Mouse (Mus musculus) limb, embryonic 12.5 days (tissue): ENCODE measurements around the gene Slc35e3. TPM values are rescaled to one million over a fixed set of nuclear protein-coding genes. Genes with fewer than 3 reads are reported as not detected.

ENCODE experiments used
- ATAC-seq: fragments of 200-750 bp; cut with Nextera tagmentation; 2 replicates; pipeline ENCODE4 v1.8.0; 2017; ENCODE audit warnings: low read depth, moderate TSS enrichment; ENCODE audit not compliant: insufficient number of reproducible peaks, insufficient read depth, low FRiP score, low TSS enrichment
- H3K27ac ChIP-seq: fragments of 300-500 bp; sonication (generic); 2 replicates; pipeline ENCODE4 v1.5.1; 2016; ENCODE audit warnings: mild to moderate bottlenecking, moderate library complexity
- H3K27me3 ChIP-seq: fragments of 300-500 bp; sonication (generic); 2 replicates; pipeline ENCODE4 v1.6.1; 2016; ENCODE audit warnings: mild to moderate bottlenecking, moderate library complexity
- H3K36me3 ChIP-seq: fragments of 300-500 bp; sonication (generic); 2 replicates; pipeline ENCODE4 v1.6.1; 2016; ENCODE audit warnings: mild to moderate bottlenecking, moderate library complexity
- H3K4me1 ChIP-seq: fragments of 300-500 bp; sonication (generic); replicated peaks from 2 replicates; pipeline ENCODE4 v1.6.1; 2016
- H3K4me2 ChIP-seq: fragments of 300-500 bp; sonication (generic); 2 replicates; pipeline ENCODE4 v1.6.1; 2016; ENCODE audit warnings: mild to moderate bottlenecking, moderate library complexity
- H3K4me3 ChIP-seq: fragments of 300-500 bp; sonication (generic); replicated peaks from 2 replicates; pipeline ENCODE4 v1.5.1; 2016; ENCODE audit warnings: mild to moderate bottlenecking
- H3K9ac ChIP-seq: fragments of 300-500 bp; sonication (generic); replicated peaks from 2 replicates; pipeline ENCODE4 v1.6.1; 2016; ENCODE audit warnings: mild to moderate bottlenecking, moderate library complexity
- H3K9me3 ChIP-seq: fragments of 300-500 bp; sonication (generic); 2 replicates; pipeline ENCODE4 v1.6.1; 2016; ENCODE audit warnings: mild to moderate bottlenecking, moderate library complexity
- WGBS: fragments of 180-500 bp; shearing (Covaris S2); methylation state at CpG from one replicate; pipeline ENCODE4 v1.1.7; 2016; 5-methylcytosine and 5-hydroxymethylcytosine counted together
- polyA plus RNA-seq: library from polyadenylated mRNA; unstranded; fragments of >200 nt; fragmentation: Nextera tagmentation; extraction: Ambion mirVana; gene quantifications from 2 replicates; pipeline ENCODE4 v1.2.1, GENCODE M21; 2016

Gene Slc35e3
- polyA plus RNA-seq, 1 experiment from 2014 or later, result 43.8 TPM

DNA sequence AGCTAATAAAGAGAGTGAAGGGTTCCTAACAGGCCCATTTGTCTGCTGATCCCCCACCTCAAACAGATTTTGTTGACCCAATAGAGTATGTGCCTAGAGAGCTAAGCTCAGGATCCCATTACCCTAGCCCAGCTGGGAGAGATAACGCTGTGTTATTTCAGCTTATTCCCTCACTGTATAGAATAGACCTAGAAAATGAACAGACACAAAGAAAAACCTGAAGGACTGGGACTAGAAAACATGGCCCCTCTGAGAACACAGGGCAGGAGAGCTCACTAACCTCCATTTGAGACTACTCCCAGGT lies 28.6 kb upstream of the Slc35e3 start:
- no peak overlapping the region for H3K27ac ChIP-seq
- WGBS, result 97% methylated on average over 1 of the region's 1 CpGs
- peaks cover 91% of the 10 kb centered on the region for H3K36me3 ChIP-seq
- no peaks in the 10 kb centered on the region for H3K4me1 ChIP-seq
- no peak overlapping the region for H3K4me2 ChIP-seq
- no peaks in the 10 kb centered on the region for H3K27me3 ChIP-seq
- no peak overlapping the region for H3K4me3 ChIP-seq
- H3K9ac ChIP-seq, result no peak overlapping the region
- ATAC-seq, result no peak
- no peaks in the 10 kb centered on the region for H3K9me3 ChIP-seq

- 95% methylated on average over 22 of the region's 22 CpGs for WGBS
- Histone ChIP-seq H3K27me3 (no peaks in the 10 kb centered on the region), H3K9me3 (no peaks in the 10 kb centered on the region), H3K4me3 (no peak overlapping the region), H3K4me2 (no peak overlapping the region), H3K4me1 (no peaks in the 10 kb centered on the region), H3K9ac (no peak overlapping the region), H3K27ac (no peak overlapping the region), H3K36me3 (peaks cover 93% of the 10 kb centered on the region)
- ATAC-seq, result no peak
Observed at GRCm38 (mm10) chr10:117774011-117774816, 28.0 kb upstream of the Slc35e3 start.

- 97% methylated on average over 7 of the region's 7 CpGs for WGBS
- H3K4me2 ChIP-seq, result no peak overlapping the region
- no peak for ATAC-seq
- H3K27ac ChIP-seq, result no peak overlapping the region
- no peak overlapping the region for H3K9ac ChIP-seq
- no peaks in the 10 kb centered on the region for H3K27me3 ChIP-seq
- H3K9me3 ChIP-seq, result no peaks in the 10 kb centered on the region
- H3K36me3 ChIP-seq, result peaks cover 88% of the 10 kb centered on the region
- no peaks in the 10 kb centered on the region for H3K4me1 ChIP-seq
- no peak overlapping the region for H3K4me3 ChIP-seq
Observed at GRCm38 (mm10) chr10:117773106-117773720, 27.0 kb upstream of the Slc35e3 start.

DNA sequence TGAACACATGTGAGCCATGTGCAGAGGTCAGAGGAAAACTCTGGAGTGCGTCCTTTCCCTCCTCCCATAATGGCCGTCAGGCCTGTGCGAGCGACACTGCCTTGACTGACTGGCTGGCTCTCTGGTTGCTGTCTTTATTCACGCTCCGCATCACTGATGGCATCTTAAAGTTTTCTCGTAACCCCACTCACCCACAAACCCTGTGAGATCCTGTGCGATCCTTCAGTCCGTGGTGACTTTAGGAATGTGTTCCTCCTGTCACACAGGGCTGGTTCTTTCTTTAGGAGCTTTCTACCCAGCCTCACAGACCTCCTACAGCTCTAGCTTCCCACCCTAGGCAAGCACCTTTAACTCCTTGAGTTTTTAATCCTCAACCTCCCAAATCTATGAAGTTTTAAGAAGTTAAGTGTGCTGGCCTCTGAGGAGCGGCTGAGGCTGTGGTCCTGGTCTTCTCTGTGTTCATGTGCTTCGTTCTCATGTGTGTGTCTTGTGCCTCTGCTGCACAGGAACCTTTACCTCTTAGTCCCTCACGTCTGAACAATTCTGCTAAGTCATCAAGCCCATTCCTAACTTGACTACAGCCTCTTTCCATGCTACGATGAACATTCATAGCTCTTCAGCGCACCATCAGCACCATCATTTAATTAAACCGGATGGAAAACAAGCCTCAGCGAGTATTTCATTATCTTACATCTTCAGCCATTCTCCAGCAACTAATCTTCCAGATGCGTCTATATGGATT lies 26.4 kb upstream of the Slc35e3 start:
- Histone ChIP-seq H3K27ac (no peak overlapping the region), H3K9ac (no peak overlapping the region), H3K4me2 (no peak overlapping the region), H3K4me1 (no peaks in the 10 kb centered on the region), H3K9me3 (no peaks in the 10 kb centered on the region), H3K36me3 (peaks cover 88% of the 10 kb centered on the region), H3K4me3 (no peak overlapping the region), H3K27me3 (no peaks in the 10 kb centered on the region)
- ATAC-seq, result no peak
- WGBS, result 94% methylated on average over 17 of the region's 17 CpGs

- WGBS, result 94% methylated on average over 10 of the region's 10 CpGs
- Histone ChIP-seq H3K4me1 (no peaks in the 10 kb centered on the region), H3K9me3 (no peaks in the 10 kb centered on the region), H3K4me2 (no peak overlapping the region), H3K9ac (no peak overlapping the region), H3K4me3 (no peak overlapping the region), H3K36me3 (peaks cover 88% of the 10 kb centered on the region), H3K27me3 (no peaks in the 10 kb centered on the region), H3K27ac (no peak overlapping the region)
- no peak for ATAC-seq
Observed at GRCm38 (mm10) chr10:117771131-117771510, 25.0 kb upstream of the Slc35e3 start.

- Histone ChIP-seq H3K4me3 (no peak overlapping the region), H3K27me3 (no peaks in the 10 kb centered on the region), H3K27ac (no peak overlapping the region), H3K9me3 (no peaks in the 10 kb centered on the region), H3K4me1 (no peaks in the 10 kb centered on the region), H3K36me3 (peaks cover 88% of the 10 kb centered on the region), H3K9ac (no peak overlapping the region), H3K4me2 (no peak overlapping the region)
- no peak for ATAC-seq
- 95% methylated on average over 18 of the region's 18 CpGs for WGBS
Observed at GRCm38 (mm10) chr10:117770286-117771130, 24.3 kb upstream of the Slc35e3 start.

DNA sequence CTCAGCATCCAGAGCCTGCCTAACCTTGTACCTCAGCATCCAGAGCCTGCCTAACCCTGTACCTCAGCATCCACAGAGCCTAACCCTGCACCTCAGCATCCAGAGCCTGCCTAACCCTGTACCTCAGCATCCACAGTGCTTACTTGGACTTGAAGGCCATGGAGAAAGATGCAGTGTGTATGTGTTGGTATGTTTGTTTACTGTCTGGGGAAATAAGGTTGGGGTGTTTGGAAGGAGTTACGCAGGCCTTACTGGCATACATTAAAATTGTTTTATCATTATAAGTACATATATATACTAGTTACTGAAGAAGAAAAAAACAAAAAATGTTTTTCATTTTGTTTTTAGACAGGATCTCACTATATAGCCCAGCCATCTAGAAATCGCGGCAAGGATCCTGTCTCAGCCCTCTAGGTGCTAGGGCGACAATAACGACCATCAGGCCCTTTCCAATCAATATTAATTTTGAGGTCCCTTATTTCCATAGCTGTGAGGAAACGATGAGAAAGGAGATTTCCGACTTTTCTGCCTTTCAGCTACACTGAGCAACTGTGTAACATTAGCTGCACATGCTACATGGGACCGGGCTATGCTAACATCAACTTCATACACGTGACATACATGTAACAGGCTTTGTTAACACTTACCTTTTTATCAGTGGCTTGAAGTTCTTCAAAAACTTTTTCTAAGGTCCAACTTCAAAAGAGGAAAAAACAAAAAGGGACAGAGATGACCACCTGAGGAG lies 23.5 kb upstream of the Slc35e3 start:
- no peak overlapping the region for H3K4me3 ChIP-seq
- no peak for ATAC-seq
- no peaks in the 10 kb centered on the region for H3K4me1 ChIP-seq
- H3K27me3 ChIP-seq, result no peaks in the 10 kb centered on the region
- no peak overlapping the region for H3K9ac ChIP-seq
- H3K4me2 ChIP-seq, result no peak overlapping the region
- no peaks in the 10 kb centered on the region for H3K9me3 ChIP-seq
- H3K36me3 ChIP-seq, result peaks cover 88% of the 10 kb centered on the region
- WGBS, result 92% methylated on average over 9 of the region's 9 CpGs
- no peak overlapping the region for H3K27ac ChIP-seq

GRCm38 (mm10) chr10:117768141-117768440 lies 21.9 kb upstream of the Slc35e3 start:
- no peak overlapping the region for H3K4me3 ChIP-seq
- H3K9me3 ChIP-seq, result no peaks in the 10 kb centered on the region
- no peaks in the 10 kb centered on the region for H3K4me1 ChIP-seq
- H3K27ac ChIP-seq, result no peak overlapping the region
- H3K27me3 ChIP-seq, result no peaks in the 10 kb centered on the region
- peaks cover 85% of the 10 kb centered on the region for H3K36me3 ChIP-seq
- WGBS, result 91% methylated on average over 7 of the region's 7 CpGs
- no peak overlapping the region for H3K4me2 ChIP-seq
- H3K9ac ChIP-seq, result no peak overlapping the region
- ATAC-seq, result no peak

DNA sequence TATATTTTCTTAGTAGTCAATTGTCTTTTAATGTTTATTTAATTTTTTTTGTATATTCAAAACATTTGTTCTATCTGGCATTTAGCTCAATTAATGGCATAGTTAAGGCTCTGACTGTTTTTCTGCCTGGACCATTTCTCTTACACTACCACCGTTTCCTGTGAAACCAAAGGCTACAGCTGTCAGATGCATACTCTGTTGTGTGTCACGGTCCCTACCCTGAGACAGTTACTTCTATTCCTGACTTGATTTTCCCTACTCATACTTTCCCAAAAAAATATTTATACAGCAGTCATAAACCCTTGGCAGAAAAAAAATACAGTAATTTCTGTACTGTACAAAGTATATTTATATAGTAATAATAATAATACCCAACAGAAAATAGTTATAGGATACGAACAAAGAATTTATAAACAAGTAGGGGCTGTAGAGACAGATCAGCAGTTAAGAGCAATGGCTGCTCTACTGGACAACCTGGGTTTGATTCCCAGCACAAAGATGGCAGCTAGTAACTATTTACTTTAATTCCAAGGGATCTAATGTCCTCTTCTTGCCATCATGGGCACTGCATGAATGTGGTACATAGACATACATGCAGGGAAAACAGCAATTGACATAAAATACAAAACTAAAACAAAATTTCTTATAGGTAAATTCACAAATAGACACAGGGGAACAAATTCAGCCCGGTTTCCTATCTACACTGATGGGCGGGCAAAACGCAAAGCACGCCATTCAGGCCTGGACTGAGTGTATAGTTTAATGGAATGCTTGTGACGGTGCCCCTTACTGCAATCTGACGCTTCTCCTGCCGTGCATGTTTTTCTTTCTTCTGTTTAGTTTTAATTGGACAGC lies 21.3 kb upstream of the Slc35e3 start:
- Histone ChIP-seq H3K36me3 (peaks cover 85% of the 10 kb centered on the region), H3K4me1 (no peaks in the 10 kb centered on the region), H3K27me3 (no peaks in the 10 kb centered on the region), H3K9me3 (no peaks in the 10 kb centered on the region), H3K4me2 (no peak overlapping the region), H3K9ac (no peak overlapping the region), H3K4me3 (no peak overlapping the region), H3K27ac (no peak overlapping the region)
- ATAC-seq, result no peak
- 90% methylated on average over 10 of the region's 10 CpGs for WGBS

DNA sequence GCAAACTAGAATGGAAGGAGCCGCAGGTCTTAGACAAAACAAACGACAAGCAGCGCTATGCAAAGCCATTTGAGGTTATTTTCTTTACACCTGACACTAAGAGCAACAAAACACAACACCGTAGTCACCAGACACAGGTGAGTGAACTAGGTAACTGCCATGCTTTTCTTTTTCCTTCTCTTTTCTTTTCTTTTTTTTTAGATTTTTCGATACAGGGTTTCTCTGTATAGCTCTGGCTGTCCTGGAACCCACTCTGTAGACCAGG lies 20.7 kb upstream of the Slc35e3 start:
- Histone ChIP-seq H3K9me3 (no peaks in the 10 kb centered on the region), H3K4me3 (no peak overlapping the region), H3K9ac (no peak overlapping the region), H3K36me3 (peaks cover 87% of the 10 kb centered on the region), H3K4me1 (no peaks in the 10 kb centered on the region), H3K27me3 (no peaks in the 10 kb centered on the region), H3K27ac (no peak overlapping the region), H3K4me2 (no peak overlapping the region)
- ATAC-seq, result no peak
- 97% methylated on average over 5 of the region's 5 CpGs for WGBS
